Mouse (Mus musculus): ENCODE data around the gene Ptprn2.

Gene Ptprn2

DNA sequence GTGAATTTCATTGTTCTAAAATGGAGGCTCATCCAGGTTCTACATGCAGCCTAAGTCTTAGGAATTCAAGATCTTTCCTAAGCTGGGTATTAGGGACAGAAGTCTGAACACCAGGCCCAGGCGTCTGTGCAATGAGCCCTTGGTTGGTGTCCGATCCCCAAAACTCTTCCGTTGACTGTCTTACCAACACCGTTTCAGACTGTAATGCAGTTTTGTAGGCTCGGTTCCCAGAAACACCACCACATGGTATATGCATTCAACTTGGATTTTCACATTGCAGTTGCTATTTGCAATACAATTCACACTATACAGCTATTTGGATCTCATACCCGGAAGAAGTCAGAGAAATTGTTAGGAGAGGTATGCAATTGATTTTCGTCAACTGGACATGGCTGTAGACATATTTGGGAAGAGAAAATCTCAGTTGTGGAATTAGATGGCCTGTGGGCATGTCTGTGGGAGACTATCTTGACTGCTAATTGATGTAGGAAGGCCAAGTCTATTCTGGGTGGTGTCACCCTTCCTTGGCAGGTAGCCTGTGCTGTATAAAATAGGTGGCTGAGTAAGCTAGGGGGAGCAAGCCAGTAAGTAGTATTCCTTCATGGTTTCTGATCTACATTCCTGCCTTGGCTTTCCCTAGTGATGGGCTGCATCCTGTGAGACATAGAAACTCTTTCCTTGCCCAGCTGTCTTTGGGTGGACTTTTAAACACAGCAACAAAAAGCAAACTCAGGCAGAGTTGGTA lies 109.5 kb downstream of the Ptprn2 start:
- no peak for DNase-seq

DNA sequence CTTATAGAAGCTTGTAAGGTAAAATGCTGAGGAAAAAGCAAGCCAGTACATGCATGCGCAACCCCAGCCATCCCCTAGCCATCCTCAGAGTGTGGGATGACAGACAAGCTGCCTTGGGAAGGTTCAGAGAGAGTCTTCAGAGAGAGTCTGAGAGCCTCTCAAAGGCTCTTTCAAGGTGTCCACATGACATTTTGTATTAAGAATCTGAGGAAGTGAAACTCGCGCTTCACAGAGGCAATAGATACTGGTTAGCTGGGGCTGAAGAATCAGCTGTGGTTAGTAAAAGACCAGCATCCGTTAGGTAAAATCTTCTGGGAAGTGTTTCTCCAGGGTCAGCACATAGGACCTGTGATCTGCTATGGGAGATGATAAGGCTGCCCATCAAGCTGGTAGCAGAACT lies 110.2 kb downstream of the Ptprn2 start:
- DNase-seq, result no peak

DNA sequence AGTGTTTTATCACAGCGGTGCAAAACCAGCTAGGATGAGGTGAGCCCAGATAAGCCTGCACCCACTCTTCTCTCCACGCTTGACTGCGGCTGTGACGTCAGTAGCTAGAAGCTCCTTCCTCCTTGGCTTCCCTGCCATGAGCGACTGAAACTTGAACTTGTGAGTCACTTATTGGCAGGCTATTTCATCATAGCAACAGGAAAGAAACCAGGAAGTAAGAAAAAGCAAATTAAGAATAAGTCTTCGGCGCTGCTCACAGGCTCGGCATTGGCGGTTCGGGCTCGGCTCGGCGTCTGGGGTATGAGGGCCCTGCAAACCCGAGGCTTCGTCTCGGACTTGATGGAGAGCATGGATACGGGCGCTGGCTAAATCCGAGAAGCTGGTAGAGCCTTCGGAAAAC lies 111.5 kb downstream of the Ptprn2 start:
- DNase-seq, result no peak

DNA sequence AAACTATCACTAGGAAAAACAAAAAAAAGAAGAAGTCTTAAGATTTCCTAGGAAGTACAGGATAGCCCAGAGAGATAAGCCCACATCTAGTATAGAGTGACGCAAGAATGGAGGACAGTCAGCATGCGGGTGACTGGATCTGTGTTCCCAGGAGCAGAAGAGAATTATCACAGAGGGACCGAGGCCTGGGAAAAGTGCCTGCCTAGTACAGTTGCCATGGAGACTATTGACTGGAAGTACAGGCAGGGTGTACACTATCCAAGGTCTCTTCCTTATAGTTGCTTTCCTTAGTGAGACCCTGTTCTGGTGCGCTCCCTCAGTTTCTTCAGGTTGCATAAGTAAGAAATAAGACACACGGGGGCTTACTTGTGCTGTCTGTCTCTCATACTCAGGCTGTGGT lies 112.2 kb downstream of the Ptprn2 start:
- no peak for DNase-seq

DNA sequence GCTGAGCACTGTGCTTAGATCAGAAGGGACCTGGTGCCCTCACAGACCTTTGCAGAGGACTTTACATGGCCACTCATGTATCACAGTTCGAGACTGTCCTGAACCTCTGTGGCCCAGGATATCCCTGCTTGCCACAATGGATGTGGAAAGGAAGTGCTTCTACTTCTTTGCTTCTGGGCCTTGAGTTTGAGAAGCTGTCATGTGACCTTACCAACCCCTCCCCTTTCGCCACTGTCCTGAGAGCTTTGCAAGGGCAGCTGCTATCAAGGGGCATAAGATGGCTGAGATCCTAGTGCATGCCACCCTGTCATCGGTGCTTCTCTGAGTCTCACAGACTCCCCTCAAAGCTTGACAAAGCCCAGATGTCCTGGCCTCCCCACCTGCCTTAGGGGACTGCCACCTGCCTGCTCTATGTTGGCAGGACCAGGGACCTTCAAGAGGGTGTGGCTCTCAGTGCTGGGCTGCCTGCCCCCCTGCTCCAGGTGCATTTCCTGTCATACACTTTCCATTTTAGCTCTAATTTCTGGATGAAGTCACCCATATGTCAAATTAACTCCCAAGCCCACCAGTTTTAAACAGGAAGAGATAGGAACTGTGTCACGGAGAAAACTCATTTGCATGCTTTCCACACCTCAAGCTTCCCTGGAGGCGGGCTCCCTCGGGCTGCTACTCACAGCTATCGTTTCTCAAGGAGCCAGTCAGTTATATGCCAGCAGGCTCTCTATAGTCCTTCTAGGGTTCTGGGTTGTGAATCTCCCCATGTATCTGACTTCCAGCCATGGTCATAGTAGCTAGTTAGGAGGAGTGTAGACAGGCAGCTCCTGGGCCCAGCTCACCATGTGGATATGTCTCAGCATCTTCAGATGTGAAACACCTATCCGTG lies 112.8 kb downstream of the Ptprn2 start:
- DNase-seq, result no peak

DNA sequence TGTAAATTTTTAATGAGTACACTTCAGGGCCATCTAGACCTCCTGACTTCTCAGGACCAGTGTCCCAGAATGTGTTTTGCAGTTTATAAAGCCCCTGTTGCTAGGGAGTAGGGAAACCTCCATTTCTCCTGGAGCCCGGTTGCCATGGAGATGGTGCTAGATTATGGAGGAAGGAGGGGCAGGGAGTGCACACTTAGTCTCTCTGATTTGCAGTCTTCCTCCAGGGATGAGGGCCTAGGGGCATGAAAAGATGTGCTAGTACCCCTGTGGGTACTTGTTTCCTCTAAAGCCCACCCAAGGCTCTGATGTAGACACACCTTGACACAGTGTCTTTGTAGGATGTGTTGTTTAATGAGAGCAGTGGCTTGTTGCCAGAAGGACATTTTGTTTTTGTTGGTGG lies 114.0 kb downstream of the Ptprn2 start:
- DNase-seq, result no peak

DNA sequence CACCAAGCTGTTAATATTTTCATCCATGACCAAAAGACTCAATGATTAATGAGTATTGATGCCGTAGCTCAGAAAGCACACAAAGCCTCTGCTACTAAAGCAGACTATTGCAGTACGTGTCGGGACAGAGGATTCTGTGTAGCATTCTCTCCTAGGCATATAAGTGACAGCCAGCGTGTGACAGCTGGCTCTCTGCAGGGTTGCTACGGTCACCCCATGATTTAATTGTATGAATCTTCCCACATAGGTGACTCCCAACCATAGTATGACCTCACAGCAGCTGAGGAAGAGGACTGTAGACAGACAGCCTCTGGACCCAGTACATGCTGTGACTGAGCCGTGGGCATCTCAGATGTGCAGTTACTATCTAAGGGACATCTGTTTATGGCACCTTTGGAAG lies 114.5 kb downstream of the Ptprn2 start:
- no peak for DNase-seq

DNA sequence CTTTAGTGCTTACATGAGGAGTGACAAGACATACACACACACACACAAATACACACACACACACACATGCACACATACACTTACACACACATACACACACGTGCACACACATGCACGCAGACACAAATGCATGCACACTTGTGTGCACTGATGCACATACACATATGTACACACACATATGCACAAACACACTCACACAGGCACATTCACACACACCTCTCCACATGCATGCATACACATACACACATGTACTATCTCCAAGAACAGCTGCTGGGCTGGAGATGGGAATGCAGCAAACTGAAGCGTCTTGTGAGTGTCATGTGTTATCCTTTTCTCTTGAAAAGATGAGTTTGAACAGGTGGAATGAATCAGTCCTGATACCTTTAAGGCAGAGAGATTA lies 115.9 kb downstream of the Ptprn2 start:
- no peak for DNase-seq

DNA sequence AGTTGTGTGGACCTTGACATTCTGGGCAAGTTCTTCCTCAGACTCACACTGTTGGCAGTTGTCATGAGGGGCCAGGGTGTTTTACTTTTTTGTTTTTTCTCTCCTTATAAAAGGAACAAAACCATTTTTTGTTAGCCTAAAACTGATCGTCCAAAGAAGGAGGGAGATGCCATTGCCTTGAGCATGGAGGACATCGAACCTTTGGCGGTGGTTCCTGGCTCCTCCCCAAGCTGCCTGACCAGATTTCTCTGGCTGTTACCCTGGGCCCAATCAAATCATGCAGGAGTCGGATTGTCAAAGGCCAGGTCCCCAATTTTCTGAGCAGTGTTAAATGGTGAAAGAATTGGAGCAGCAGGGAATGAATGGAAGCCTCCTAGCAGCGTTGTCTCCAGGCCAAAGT lies 116.4 kb downstream of the Ptprn2 start:
- DNase-seq, result no peak

DNA sequence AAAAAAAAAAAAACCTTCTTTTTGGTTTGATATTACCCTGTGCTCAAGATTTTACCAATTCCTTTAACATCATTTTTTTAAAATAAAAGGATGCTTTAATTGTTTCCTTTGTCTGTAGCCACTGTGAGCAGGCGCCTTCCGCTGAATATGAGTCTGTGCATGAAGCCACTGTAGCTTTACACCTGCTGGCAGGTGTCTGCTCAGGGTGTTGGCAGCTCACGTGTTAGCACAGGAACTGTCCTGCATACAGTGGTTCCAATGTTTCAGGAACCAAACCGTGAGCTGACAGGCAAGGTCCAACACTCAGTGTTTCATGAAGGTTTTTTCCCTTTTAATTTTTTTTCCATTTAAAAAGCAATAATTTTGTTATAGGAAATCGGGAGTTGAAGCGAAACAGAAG lies 123.1 kb downstream of the Ptprn2 start:
- DNase-seq, result no peak

DNA sequence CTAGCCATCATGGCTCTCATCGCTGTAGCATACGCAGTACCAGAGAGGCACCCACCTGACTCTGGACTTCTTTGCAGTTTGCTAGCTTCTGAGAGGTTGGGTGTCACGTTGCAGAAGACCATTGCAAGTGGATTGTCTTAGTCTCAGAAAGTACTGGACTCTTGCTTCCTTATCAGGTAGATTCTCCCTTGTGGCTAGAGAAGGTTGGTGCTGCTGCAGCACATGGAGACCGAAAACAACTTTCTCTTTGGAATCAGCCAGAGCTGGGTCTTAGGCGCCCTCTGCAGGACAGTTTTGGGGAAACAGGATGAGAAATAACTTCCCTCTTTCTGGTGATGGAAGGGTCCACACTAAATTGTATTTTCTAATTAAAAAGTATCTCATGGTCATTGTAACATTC lies 134.3 kb downstream of the Ptprn2 start:
- peak; percentile 41 to 76 for DNase-seq

DNA sequence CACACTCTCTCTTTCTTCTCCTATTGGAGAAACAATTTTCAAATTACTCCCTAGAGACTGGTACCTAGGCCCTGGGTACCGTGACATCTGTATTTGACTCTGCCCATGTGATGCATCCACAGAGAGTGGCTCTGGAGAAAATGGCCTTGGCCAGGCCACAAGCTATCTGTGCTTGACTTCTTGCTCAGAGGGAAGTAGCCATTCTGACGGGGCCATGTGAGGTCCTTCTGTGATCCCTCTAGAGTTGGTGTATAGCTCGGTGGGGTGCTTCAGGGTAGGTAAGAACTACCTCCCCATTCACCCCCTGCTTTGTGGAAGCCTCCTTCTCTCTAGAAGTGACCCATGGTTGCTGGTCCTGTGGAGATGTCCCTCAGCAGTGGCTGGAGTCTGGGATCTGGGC lies 134.8 kb downstream of the Ptprn2 start:
- DNase-seq, result no peak

DNA sequence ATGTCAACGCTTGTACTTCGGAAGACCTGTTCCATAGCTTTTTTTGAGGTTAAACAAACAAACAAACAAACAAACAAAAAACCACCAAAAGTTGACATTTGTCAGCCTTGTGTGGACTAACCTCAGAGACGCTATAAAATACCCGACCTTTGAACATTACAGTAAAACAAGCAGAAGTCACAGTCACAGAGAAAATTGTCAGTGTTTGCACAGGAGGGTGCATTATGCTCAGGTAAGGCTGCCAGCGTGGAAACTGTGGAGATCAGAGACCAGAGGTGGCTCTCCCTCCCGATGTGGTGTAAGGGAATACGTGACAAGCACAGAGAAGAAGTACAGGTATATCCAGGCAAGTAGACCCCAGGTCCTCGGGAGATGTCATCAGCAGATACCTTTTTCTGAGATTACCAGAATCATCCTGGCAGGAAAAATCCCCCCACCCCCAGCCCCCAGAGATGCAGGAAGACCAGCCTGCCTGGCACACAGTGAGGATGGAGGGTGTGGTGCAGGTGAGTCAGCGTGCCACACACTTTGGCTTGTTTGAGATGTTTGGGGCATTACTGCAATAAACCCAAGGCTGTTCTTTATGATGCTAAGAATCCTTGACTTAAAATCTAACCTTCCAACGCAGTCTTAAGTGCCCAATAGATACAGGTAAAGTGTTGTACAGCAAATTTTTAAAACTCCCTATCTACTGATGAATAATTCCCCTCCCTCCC lies 136.0 kb downstream of the Ptprn2 start:
- DNase-seq, result no peak

DNA sequence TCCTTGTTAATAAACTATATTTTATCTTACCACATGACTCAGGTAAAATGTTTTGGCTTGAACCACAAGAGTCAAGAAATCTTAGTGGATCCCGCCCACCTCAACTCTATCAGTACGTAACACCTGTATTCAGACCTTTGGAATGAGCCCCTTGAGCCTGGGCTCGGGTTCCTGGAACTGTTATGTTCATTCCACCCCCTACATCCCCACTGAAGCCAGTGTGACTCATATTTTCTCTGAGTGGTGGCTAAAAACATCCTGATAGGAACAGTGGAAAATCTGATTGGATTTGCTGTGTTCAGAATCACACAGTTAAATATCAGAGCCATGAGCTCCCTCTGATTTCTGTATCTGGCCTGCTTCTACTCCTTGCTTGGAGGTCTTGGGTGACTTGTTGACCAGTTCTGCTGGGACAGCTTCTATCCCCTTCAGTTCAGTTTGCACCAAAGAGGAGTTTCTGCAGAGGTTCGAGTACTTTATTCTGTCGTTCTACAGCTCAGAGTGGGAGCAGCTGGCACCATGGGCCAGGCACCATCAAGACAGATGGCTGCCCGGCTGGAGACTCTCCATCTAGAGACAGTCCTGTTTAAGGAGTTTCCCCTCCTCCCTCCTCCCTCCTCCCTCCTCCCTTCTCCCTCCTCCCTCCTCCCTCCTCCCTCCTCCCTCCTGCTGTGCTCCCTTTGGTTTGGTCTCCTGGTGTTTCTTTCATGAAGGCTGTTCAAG lies 137.3 kb downstream of the Ptprn2 start:
- DNase-seq, result no peak

DNA sequence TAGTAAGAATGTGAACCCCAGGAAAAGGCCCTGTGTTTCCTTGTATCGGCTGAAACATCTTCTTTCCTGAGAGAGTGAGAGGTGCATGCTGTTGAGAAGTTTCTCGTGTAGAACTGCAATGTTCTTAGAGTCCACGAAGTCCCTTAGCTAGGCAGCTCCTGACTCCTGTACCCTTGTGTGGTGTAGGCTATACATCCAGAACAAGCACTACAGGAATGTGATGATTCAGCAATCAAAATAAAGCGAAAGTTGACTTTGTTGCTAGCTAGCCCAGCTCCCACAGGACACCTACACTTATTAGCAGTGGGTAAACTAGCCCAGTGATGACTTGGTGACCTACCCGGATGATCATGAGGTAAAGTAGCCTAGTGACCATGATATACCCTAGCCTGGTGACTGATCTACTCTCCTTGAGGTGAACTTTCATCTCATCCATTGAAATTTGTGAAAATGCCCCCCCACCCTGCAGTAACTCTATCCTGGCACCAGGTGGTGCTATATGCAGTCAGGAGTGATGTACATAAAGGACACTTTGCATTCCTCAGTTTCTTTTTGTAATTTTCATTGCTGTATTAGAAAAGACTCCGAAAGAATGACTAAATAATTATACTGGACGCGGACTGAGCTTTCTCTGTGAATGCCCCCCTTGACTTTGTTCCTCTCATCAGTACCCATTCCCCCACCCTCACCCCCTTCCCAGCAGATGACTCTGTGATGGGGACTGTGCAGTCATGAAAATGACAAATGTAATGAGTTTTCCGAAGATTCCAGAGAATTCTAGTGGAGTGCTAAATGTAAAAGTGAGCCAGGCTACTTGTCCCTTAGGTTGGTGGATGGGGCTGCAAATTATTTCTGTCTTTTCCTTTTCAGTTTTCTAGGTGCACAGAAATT lies 140.1 kb downstream of the Ptprn2 start:
- peak; percentile 11 to 49 for DNase-seq

DNA sequence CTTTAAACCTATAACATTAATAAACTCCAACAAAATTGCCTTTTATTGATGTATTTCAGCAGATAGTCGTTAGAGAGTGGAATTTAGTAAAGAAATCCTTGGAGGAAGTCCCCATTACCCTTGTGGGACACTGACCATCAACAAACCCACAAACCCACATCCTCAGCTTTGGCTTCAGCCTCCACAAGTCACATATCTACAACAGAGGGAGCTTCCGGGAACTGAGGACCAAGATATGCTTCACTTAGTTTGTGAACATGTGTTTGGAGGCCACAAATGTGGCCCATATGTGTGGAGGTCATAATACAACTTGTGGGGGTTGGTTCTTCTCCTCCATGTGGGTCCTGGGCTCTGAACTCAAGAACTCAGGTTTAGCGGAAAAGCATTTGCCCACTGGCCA lies 143.5 kb downstream of the Ptprn2 start:
- no peak for DNase-seq

DNA sequence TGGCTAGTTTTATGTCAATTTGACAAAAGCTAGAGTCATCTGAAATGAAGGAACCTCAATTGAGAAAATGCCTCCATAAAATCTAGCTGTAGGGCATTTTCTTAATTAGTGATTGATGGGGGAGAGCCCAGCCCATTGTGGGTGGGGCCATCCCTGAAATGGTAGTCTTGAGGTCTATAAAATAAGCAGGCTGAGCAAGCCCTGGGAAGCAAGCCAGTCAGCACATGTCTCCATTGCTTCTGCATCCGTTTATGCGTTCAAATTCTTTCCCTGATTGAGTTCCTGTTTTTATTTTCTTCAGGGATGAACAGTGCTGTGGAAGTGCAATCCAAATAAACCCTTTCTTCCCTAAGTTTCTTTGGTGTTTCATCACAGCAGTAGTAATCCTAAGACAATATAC lies 152.0 kb downstream of the Ptprn2 start:
- no peak for DNase-seq

DNA sequence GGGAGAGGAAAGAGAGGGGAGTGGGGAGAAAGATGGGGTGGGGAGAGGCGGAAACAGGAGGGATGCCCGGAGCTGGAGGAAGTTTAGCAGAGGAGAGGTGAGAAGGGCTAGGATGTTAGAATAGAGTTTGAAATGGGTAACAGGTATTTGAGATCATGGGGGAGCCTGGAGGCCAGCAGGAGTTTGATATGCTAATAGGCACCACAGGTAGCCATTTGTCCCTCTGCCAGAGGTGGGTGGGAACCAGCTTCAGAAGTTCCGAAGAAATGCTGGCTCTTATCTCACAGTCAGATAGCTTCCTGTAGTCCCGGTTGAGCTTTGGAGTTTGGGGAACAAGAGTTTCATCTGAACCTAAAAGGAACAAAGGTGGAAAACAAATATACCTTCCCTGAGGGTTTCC lies 155.4 kb downstream of the Ptprn2 start:
- DNase-seq, result no peak

DNA sequence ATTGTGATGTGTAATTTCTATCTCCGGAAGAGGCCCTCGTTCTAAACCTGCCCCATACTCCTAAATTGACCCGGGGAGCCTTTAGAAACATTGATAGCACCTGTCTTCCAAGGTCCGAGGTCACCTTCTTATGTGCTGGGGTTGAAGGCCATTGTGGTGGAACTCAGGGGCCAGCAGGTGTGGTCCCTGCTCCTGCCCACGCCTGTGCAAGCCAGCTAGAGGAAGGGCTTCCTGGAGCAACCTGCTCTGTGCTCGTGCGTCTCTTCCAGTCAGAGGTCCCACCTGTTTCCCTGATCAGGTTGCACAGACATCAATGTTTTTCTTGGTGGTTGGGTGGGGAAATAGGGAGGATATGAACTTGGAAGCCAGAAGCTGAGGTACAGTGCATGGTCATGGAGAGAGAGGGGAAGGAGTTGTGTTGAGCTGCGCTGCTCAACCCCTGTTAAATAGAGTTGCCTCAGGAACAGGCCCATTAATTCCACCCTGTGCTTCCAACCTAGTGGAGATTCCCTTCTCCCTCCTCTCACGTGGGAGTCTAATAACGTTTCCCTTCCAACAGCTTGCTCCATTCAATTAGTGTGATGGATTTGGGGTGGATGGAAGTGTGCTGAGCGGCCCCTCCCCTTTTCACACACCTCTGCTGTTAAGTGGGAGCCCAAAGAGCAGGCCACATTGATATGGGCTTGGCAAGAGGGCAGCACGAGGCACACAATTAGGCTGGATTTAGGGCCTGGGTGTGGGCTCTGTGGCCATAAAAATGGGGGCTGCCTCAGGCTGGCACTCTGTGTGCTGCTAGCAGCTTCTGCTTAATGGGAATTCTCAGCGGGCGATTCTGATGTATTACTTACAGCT lies 156.0 kb downstream of the Ptprn2 start:
- no peak for DNase-seq

DNA sequence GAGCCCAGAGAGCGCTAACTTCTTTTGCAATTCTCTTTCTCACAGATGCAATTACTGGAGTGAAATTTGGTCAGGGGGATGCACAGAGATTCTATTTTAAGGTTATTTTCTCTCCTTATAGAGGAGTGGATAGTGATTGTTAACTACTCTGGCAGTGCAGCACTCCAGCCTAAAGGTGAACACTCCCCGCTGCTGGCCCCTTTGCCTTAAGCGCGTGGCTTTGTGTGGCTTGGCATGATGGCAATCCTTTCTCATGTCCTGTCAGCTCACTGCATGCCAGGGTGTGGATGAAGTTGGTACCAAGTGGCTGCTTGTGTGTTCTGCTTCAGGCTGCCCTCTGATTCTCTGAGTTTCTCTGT lies 156.7 kb downstream of the Ptprn2 start:
- DNase-seq, result no peak

DNA sequence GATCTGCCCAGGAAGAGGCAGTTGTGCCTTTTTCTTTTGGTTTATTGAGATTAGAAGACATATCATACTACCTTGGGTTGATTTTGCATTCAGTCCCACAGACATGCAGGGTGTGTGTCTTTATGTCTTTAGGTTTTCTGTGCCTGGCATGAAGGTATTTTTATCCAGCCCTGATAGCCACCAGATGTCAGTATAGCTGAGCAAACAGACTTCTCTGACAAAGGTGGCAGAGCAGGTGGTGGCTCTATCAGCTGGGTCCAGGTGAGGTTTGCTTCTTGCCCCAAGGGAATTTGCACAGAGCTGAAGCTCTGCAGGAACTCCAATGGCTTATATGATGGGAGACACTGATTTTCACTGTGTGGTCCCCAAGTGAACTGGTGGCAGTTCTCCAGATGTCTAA lies 161.3 kb downstream of the Ptprn2 start:
- DNase-seq, result no peak

Data from kidney, adult 8-10 months (tissue).